Mouse (Mus musculus) liver, embryonic 14.5 days (tissue): ENCODE measurements around the gene Errfi1.

Source experiments
- CTCF ChIP-seq: IDR thresholded peaks from 2 replicates; pipeline ENCODE4 v1.5.1; 2016; ENCODE audit warnings: antibody characterized with exemption, low read depth, control low read depth
- EP300 ChIP-seq: IDR thresholded peaks from 2 replicates; pipeline ENCODE4 v1.6.1; 2016; ENCODE audit warnings: antibody characterized with exemption, low read depth

- TF ChIP-seq CTCF: no peak
- TF ChIP-seq EP300: no peak
These were observed 35.7 kb downstream of the Errfi1 start for GRCm38 (mm10) chr4:150889273-150889954.
